Mouse (Mus musculus): ENCODE results near the gene Tgfb1.
A peak's percentile ranks its signal among the peaks of the same experiment; 100 is the strongest.

The Tgfb1 gene

DNA sequence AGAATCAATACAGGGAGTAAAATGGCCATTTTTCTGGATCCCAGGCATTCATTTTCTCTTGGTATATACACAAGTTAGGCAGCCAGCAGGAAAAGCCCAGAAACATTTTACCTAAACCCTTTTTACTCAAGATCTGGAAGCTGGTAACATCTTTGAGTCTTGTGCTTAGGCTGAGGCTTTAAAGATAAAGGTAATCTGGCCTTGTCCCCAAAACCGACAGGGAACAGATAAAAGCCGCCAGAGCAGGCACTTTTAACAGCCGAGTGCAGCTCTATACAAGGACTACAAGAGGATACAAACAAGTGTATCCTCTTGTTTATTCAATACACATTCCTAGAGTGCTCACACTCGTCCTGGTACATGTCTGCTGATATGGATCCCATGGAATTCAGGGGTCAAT is 48.2 kb downstream of the Tgfb1 start:
- no peak for DNase-seq (ENCODE audit: low read depth, low spot score)

DNA sequence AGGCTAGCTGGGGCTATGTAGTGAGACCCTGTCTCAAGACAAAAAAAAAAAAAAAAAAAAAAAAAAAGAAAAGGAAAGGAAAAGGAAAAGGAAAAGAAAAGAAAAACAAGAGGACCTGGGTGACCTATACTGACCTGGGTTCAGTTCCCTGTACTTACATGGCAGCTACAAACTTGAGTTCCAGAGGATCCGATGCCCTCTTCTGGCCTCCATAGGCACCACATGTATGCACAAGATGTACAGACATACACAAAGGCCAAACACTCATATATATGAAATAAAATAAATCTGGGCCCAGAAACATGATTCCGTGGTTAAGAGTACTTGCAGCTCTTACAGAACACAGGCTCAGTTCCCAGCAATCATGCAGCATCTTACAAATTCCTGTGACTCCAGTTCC is 50.1 kb downstream of the Tgfb1 start:
- no peak for DNase-seq (ENCODE audit: low read depth, low spot score)

DNA sequence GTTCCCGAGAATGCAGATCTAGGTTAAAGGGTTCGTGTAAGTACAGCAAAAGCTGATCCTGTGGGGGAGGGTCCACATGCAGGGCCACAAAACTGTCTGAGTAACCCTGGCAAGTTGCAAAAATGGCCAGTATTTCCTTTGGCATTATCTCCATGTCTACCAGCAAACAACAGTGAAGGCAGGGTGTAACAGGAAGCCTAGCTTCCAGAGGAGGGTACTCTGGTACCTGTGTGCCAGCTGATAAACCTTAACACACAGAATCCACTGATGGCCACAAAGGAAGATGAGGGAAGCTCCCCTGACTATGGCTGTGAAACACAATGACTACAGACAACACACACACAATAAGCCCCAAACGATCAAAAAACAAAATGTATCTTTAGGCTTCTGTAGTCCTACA is 51.5 kb downstream of the Tgfb1 start:
- DNase-seq (ENCODE audit: low read depth, low spot score), result no peak

DNA sequence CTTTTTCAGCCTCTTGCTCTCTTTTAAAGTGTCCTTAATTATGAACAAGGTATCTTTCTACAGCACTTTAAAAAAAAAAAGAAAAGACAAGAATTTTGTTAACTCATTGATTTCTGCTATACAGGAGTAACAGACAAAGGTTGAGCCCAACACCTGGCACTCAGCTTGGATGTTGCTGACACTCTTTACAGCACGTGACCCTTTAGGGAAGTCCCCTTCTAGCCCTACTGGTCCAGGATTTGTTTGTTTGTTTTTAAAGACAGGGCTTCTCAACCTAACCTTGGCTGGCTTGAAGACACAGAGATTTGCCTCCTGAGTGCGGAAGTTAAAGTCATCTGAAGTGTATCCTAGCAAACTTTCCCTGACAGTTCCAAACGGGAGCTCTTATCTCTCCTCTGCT is 60.0 kb downstream of the Tgfb1 start:
- DNase-seq (ENCODE audit: low read depth, low spot score), result no peak

DNA sequence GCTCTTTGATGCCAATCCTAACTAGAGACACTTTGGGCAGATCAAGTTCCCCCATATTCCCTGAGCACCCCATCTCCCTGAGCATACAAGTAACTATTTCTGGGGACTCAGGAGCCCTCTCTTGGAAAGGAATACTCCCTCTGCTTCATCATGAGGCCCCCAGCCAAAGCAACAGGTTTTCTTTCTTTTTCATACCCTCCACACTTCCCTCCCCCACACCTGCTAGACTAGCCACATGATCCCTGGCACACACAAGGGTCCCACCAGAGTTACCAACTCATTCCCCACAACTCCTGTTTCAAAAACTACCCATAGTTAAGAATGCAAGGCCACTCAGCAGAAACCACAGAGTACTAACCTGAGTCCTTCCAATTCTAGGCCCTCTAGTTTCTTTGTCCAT is 66.3 kb downstream of the Tgfb1 start:
- no peak for DNase-seq (ENCODE audit: low read depth, low spot score)

DNA sequence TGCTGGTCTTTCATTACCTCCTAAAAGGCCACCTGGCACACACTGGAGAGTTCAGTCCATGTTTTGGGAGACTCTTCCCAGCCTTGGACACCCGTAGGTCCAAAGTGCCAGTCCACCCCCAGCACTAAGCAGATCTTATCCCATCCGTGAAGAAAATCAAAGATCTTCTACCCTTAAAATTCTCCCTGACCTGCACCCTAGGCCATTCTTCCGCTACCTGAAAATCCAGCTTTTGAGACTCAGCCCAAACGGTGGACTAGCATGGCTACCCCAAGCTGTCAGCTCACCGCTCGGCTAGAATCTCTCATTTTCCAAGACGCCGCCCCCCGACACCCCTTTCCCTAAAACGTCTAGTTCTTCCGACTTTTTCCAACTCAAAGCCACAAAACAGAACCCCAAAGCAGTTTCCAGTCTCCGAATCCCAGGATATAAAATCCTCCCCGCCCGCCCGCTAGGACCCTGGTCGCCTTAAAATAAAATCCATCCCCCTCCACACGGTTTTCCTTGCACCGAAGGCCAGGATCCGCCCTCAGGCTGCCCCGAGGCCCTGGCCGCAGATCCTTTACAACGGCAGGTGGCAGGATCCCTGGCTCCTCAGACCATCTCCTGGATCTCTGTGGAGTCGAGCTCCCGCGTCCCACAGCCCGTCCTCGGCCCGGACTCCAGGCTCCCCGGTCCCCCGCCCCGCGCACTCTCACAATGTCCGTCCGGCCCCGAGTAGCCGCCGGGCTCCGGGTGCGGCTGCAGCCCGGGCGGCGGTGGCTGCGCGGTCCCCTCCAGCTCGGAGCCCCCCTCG is 67.0 kb downstream of the Tgfb1 start:
- DNase-seq (ENCODE audit: low read depth, low spot score), result peak; percentile 20

DNA sequence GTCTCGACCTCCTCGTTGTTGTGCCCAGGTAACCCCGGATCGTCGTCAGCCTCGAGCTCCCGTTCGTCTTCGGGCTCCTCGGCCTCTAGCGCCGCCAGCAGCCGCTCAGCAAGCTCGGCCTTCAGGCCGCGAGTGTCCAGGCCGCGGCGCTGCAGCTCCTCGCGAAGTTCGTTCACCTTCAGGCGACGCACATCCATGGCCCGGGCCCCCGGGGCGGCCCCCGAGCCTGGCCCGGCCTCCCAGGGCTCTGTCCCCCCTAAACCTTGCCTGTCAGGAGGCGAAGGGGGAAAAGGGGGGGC is 67.6 kb downstream of the Tgfb1 start:
- DNase-seq (ENCODE audit: low read depth, low spot score), result no peak

Data from mesoderm, embryonic 11.5 days (tissue).